Mouse (Mus musculus): ENCODE measurements around the gene Kcnh1. TPM values are rescaled to one million over a fixed set of nuclear protein-coding genes. Genes with fewer than 3 reads are reported as not detected.

Kcnh1 gene
- total and polyA plus RNA-seq, 3 experiments, result not detected

GRCm38 (mm10) chr1:192336029-192336428, 145.5 kb downstream of the Kcnh1 start:
- peaks cover 59% of the 10 kb centered on the region for H3K27me3 ChIP-seq (replicated peaks)
- in situ Hi-C loops (cut with MboI; ENCODE audit: low pct_ligation_motif_present, low pct_unique_long_range_greater_than_20kb, low sequenced_read_pairs), result no loop called here
- no peaks in the 10 kb centered on the region for H3K4me1 ChIP-seq (ENCODE audit: control insufficient read depth in 1 of 2, insufficient read depth in 2 of 2)
- dilution Hi-C loops (cut with MboI; ENCODE audit: extremely low pct_ligation_motif_present, extremely low pct_unique_long_range_greater_than_20kb, low sequenced_read_pairs), result no loop called here
- TF ChIP-seq EP300 (IDR thresholded peaks at IDR 0.05; ENCODE audit: low read length) (no peak), JUND (conservative IDR thresholded peaks at IDR 0.05; ENCODE audit: low read depth, low read length) (no peak), HCFC1 (IDR thresholded peaks at IDR 0.05; ENCODE audit: low read depth, low read length) (no peak), USF1 (IDR thresholded peaks at IDR 0.05; ENCODE audit: low read depth, low read length) (no peak), MYC (IDR thresholded peaks at IDR 0.05; ENCODE audit: low read depth, low read length) (no peak), TBP (conservative IDR thresholded peaks at IDR 0.05; ENCODE audit: low read depth, low read length) (no peak), ETS1 (conservative IDR thresholded peaks at IDR 0.05; ENCODE audit: low read depth, low read length) (no peak), MEF2A (IDR thresholded peaks at IDR 0.05; ENCODE audit: borderline replicate concordance, low read depth, low read length) (no peak)
- H3K4me2 ChIP-seq (ENCODE audit: insufficient read depth, low read depth, poor library complexity, severe bottlenecking), result no peak overlapping the region
- no peak overlapping the region for H3K9ac ChIP-seq (ENCODE audit: insufficient read depth, low read depth)
- no peak overlapping the region for H3K4me3 ChIP-seq (replicated peaks in 1 of 3; ENCODE audit: low read depth in 2 of 3, low read length in 2 of 3, poor library complexity in 1 of 3)
- no peaks in the 10 kb centered on the region for H3K79me2 ChIP-seq (replicated peaks; ENCODE audit: control insufficient read depth, extremely low read depth, insufficient read depth, poor library complexity, severe bottlenecking)
- DNase-seq (ENCODE audit: extremely low read depth), result no peak
- no peaks in the 10 kb centered on the region for H3K36me3 ChIP-seq (replicated peaks in 1 of 2; ENCODE audit: control insufficient read depth in 1 of 2, insufficient read depth in 1 of 2, low read length in 1 of 2)
- no peak overlapping the region for H3K27ac ChIP-seq (ENCODE audit: insufficient read depth, low read depth)
- H3K9me3 ChIP-seq (replicated peaks; ENCODE audit: low read length), result peaks cover 18% of the 10 kb centered on the region

GRCm38 (mm10) chr1:192339361-192340077, 148.9 kb downstream of the Kcnh1 start:
- Histone ChIP-seq H3K9ac (ENCODE audit: insufficient read depth, low read depth) (no peak overlapping the region), H3K36me3 (replicated peaks in 1 of 2; ENCODE audit: control insufficient read depth in 1 of 2, insufficient read depth in 1 of 2, low read length in 1 of 2) (no peaks in the 10 kb centered on the region), H3K4me1 (ENCODE audit: control insufficient read depth in 1 of 2, insufficient read depth in 2 of 2) (no peaks in the 10 kb centered on the region), H3K27ac (ENCODE audit: insufficient read depth, low read depth) (no peak overlapping the region), H3K4me3 (replicated peaks in 1 of 3; ENCODE audit: low read depth in 2 of 3, low read length in 2 of 3, poor library complexity in 1 of 3) (no peak overlapping the region), H3K27me3 (replicated peaks) (peaks cover 73% of the 10 kb centered on the region), H3K4me2 (ENCODE audit: insufficient read depth, low read depth, poor library complexity, severe bottlenecking) (peak overlapping the region; percentile 18; the same call in 1 of the 2 replicates), H3K79me2 (replicated peaks; ENCODE audit: control insufficient read depth, extremely low read depth, insufficient read depth, poor library complexity, severe bottlenecking) (no peaks in the 10 kb centered on the region), H3K9me3 (replicated peaks; ENCODE audit: low read length) (peaks cover 12% of the 10 kb centered on the region)
- in situ Hi-C loops (cut with MboI; ENCODE audit: low pct_ligation_motif_present, low pct_unique_long_range_greater_than_20kb, low sequenced_read_pairs) (no loop called here), dilution Hi-C loops (cut with MboI; ENCODE audit: extremely low pct_ligation_motif_present, extremely low pct_unique_long_range_greater_than_20kb, low sequenced_read_pairs) (no loop called here)
- DNase-seq (ENCODE audit: extremely low read depth), result no peak
- TF ChIP-seq USF2 (conservative IDR thresholded peaks at IDR 0.05; ENCODE audit: low read depth, low read length) (no peak), ZKSCAN1 (IDR thresholded peaks at IDR 0.05; ENCODE audit: borderline replicate concordance, low read depth, low read length) (no peak), NRF1 (IDR thresholded peaks at IDR 0.05; ENCODE audit: low read depth, low read length) (no peak), JUN (IDR thresholded peaks at IDR 0.05; ENCODE audit: insufficient read depth, low read depth, low read length) (no peak), ZC3H11A (IDR thresholded peaks at IDR 0.05; ENCODE audit: low read depth, low read length) (no peak), POLR2AphosphoS2 (IDR thresholded peaks at IDR 0.05; ENCODE audit: low read depth, low read length) (no peak), NELFE (IDR thresholded peaks at IDR 0.05; ENCODE audit: low read depth, low read length) (no peak), MAZ (IDR thresholded peaks at IDR 0.05; ENCODE audit: low read depth, low read length) (no peak), GABPA (IDR thresholded peaks at IDR 0.05; ENCODE audit: insufficient replicate concordance, low read depth, low read length) (no peak), RAD21 (IDR thresholded peaks at IDR 0.05; ENCODE audit: low read depth, low read length) (no peak), UBTF (IDR thresholded peaks at IDR 0.05; ENCODE audit: low read depth, low read length) (no peak), ZNF384 (IDR thresholded peaks at IDR 0.05; ENCODE audit: low read depth, low read length) (no peak), SMC3 (IDR thresholded peaks at IDR 0.05; ENCODE audit: low read depth, low read length) (no peak), TBP (conservative IDR thresholded peaks at IDR 0.05; ENCODE audit: low read depth, low read length) (no peak), HCFC1 (IDR thresholded peaks at IDR 0.05; ENCODE audit: low read depth, low read length) (no peak), BHLHE40 (IDR thresholded peaks at IDR 0.05; ENCODE audit: low read depth, low read length) (no peak)

All from CH12.LX (cell line).